Mouse (Mus musculus): ENCODE data around the gene Gm3183. TPM values are rescaled to one million over a fixed set of nuclear protein-coding genes. Genes with fewer than 3 reads are reported as not detected.
"Not testable (repeated sequence)": the region's sequence is repeated elsewhere in the genome, so short reads cannot be mapped to it uniquely, and the experiment has no call there.

Gene Gm3183
- polyA plus RNA-seq (2015; fragmentation: Nextera tagmentation; extraction: Ambion mirVana), result not detected in 2 replicates

DNA sequence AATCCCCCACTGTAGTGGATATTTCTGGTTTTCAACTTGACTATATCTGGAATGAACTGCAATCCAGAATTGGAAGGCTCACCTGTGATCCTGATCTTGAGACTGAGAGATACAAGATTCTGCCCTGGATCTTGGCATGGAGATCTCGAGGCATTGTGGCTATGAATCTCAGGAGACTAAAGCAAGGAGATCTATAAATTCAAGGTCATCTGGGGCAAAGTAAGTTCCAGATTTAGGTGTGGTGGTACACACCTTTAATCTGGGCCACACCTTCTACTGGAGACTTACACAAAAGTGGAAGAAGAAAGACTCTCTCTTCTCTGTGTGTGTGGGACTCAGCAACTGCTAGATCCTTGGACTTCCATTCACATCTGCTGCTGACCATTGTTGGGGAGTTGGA lies at the start of gene Gm3183:
Gene Gm3183 (plus strand): TSS at position 301 of the 400 bp plus-strand sequence.
- ATAC-seq, result not testable (repeated sequence)
- no CpG with 5 or more reads among the region's 1 CpGs for WGBS

More for the DNA sequence above, at the start of gene Gm3183:
- not testable (repeated sequence) for H3K27me3 ChIP-seq (ENCODE audit: control insufficient read depth, insufficient read depth, low read depth, low read length); H3K4me3 ChIP-seq (ENCODE audit: low read depth, low read length); H3K9me3 ChIP-seq (replicated peaks; ENCODE audit: control insufficient read depth, low read length, poor library complexity, severe bottlenecking); H3K4me2 ChIP-seq (ENCODE audit: low read length); H3K4me1 ChIP-seq (ENCODE audit: control insufficient read depth, insufficient read depth, low read length); H3K27ac ChIP-seq (ENCODE audit: low read length); H3K9ac ChIP-seq (ENCODE audit: low read depth, low read length); H3K36me3 ChIP-seq (ENCODE audit: control insufficient read depth, insufficient read depth, low read length)

Other genes starting within 250 kb of the Gm3183 start
- gene Gm3147, start 249.1 kb upstream of the Gm3183 start, polyA plus RNA-seq (2015; fragmentation: Nextera tagmentation; extraction: Ambion mirVana), result not detected in 2 replicates
- gene Gm6509, start 241.5 kb upstream of the Gm3183 start, polyA plus RNA-seq (2015; fragmentation: Nextera tagmentation; extraction: Ambion mirVana), result not detected in 2 replicates
- gene Gm6205, start 217.1 kb upstream of the Gm3183 start, polyA plus RNA-seq (2015; fragmentation: Nextera tagmentation; extraction: Ambion mirVana), result not detected in 2 replicates
- gene Gm6367, start 123.2 kb downstream of the Gm3183 start, polyA plus RNA-seq (2015; fragmentation: Nextera tagmentation; extraction: Ambion mirVana), result not detected in 2 replicates
- gene Gm7942, start 241.5 kb downstream of the Gm3183 start, polyA plus RNA-seq (2015; fragmentation: Nextera tagmentation; extraction: Ambion mirVana), result not detected in 2 replicates

Measured in midbrain, embryonic 16.5 days (tissue).